Mouse (Mus musculus) left cerebral cortex, adult 2 months (tissue): ENCODE data around the gene Cd80. TPM values are rescaled to one million over a fixed set of nuclear protein-coding genes. Genes with fewer than 3 reads are reported as not detected.
"Not testable (repeated sequence)": the region's sequence is repeated elsewhere in the genome, so short reads cannot be mapped to it uniquely, and the experiment has no call there.

Source experiments
- DNase-seq, 2 experiments: peaks; one replicate each; pipeline ENCODE4 v3.0.0; 2021 to 2022; ENCODE audit warnings: low spot score in 2 of 2, mixed read lengths in 1 of 2; ENCODE audit errors: extremely low spot score in 1 of 2
- H3K27ac ChIP-seq: fragments of 200-600 bp; 2 replicates; pipeline ENCODE4 v1.8.1; 2022
- H3K4me3 ChIP-seq: fragments of 200-600 bp; 2 replicates; pipeline ENCODE4 v1.8.1; 2022
- CTCF ChIP-seq: fragments of 200-600 bp; IDR thresholded peaks from 2 replicates; pipeline ENCODE4 v1.8.1; 2022; ENCODE audit warnings: antibody characterized with exemption, mild to moderate bottlenecking, moderate library complexity
- intact Hi-C: fragments of 180-260 bp; cut with DNase I; formaldehyde crosslinking; loops from one replicate; pipeline ENCODE4 v1.15.1; 2025
- total RNA-seq, 2 experiments: library from RNA; stranded (reverse); gene quantifications; 2 replicates each; pipeline ENCODE4 v1.2.3; 2021

Cd80 gene
- total RNA-seq, 2 experiments from 2014 or later = 0.27 to 0.54 TPM

DNA sequence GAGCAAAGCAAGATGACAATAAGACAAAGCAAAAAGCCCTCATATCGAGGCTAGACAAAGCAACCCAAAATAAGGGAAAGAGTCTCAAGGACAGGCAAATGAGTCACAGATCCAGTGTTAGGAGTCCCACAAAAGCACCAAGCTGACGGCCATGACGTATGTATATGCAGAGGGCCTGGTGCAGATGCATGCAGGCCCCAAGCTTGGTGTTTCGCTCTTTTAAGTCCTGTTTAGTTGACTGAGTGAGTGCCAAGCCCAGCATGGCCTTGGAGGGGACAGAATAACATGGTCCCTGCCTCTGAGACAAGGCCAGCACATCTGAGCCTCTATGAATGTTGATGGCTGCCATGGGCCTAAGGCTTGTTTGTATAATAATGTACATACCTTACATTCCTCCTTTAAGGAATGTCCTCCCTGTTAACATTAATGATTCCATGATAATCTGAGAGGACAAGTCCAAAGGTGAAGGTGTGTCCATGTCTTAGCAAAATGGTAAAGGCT is 21.0 kb upstream of the Cd80 start:
- Histone ChIP-seq H3K27ac (no peak overlapping the region), H3K4me3 (no peak overlapping the region)
- TF ChIP-seq CTCF = no peak
- intact Hi-C loops = no loop called here
- DNase-seq = no peak

- no peak for DNase-seq
- intact Hi-C loops = no loop called here
Observed at GRCm38 (mm10) chr16:38439190-38439589, 16.2 kb upstream of the Cd80 start.

GRCm38 (mm10) chr16:38440403-38440802 is 15.0 kb upstream of the Cd80 start:
- Histone ChIP-seq H3K27ac (no peak overlapping the region), H3K4me3 (no peak overlapping the region)
- TF ChIP-seq CTCF = no peak
- no peak for DNase-seq
- intact Hi-C loops = no loop called here

More at GRCm38 (mm10) chr16:38439190-38439589, 16.2 kb upstream of the Cd80 start:
- Histone ChIP-seq H3K4me3 (no peak overlapping the region), H3K27ac (no peak overlapping the region)
- TF ChIP-seq CTCF = no peak

GRCm38 (mm10) chr16:38441611-38442010 is 13.8 kb upstream of the Cd80 start:
- Histone ChIP-seq H3K4me3 (no peak overlapping the region), H3K27ac (no peak overlapping the region)
- TF ChIP-seq CTCF = no peak
- no peak for DNase-seq
- intact Hi-C loops = no loop called here

- intact Hi-C loops = no loop called here
- TF ChIP-seq CTCF = no peak
- Histone ChIP-seq H3K4me3 (no peak overlapping the region), H3K27ac (no peak overlapping the region)
- no peak for DNase-seq
Observed at GRCm38 (mm10) chr16:38442216-38442615, 13.1 kb upstream of the Cd80 start.

- H3K4me3 ChIP-seq = no peak overlapping the region
- no peak for TF ChIP-seq CTCF
- H3K27ac ChIP-seq = no peak overlapping the region
- no peak for DNase-seq
- intact Hi-C loops = no loop called here
Observed at GRCm38 (mm10) chr16:38443721-38444464, 11.5 kb upstream of the Cd80 start.

GRCm38 (mm10) chr16:38445046-38445445 is 10.3 kb upstream of the Cd80 start:
- H3K27ac ChIP-seq = no peak overlapping the region
- DNase-seq = no peak
- H3K4me3 ChIP-seq = no peak overlapping the region
- no peak for TF ChIP-seq CTCF
- intact Hi-C loops = no loop called here

DNA sequence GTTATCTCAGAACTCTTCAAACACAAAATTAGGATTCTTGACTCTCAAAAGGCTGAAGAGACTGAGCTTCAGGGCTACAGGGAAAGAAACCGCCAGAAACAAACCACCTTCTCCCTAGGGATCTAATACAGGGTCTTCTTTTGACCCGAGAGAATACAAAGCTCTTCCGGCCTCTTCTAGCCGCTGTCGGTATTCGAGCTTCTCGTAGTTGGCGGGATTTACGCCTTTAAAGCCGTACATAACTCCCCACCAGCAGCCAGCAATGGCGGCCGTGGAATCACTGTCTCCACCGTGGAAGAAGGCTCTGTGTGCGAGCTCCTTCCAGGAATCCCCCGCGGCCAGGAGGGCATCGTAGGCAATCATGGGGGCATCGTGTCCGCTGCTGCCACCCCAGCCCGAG is 9.8 kb upstream of the Cd80 start:
- Histone ChIP-seq H3K27ac (no peak overlapping the region), H3K4me3 (no peak overlapping the region)
- DNase-seq = no peak
- no peak for TF ChIP-seq CTCF
- intact Hi-C loops = no loop called here

DNA sequence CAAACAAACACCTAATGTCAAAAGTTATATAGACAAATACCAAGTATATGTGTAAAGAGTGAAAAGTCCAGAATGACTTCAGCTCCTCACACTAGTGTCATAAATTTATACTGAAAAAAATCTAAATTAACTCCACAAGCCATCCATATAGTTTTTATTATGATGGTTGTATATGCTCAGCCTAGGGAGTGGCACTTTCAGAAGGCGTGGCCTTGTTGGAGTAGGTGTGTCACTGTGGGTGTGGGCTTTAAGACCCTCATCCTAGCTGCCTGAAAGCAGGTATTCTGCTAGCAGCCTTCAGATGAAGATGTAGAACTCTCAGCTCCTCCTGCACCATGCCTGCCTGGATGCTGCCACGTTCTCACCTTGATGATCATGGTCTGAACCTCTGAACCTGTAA is 9.2 kb upstream of the Cd80 start:
- H3K4me3 ChIP-seq, H3K27ac ChIP-seq, intact Hi-C loops, DNase-seq: not testable (repeated sequence)

- TF ChIP-seq CTCF = no peak
- no peak for DNase-seq
- H3K4me3 ChIP-seq = no peak overlapping the region
- intact Hi-C loops = no loop called here
- no peak overlapping the region for H3K27ac ChIP-seq
Observed at GRCm38 (mm10) chr16:38447366-38447765, 8.0 kb upstream of the Cd80 start.

GRCm38 (mm10) chr16:38448458-38448857 is 6.9 kb upstream of the Cd80 start:
- H3K4me3 ChIP-seq = no peak overlapping the region
- no peak overlapping the region for H3K27ac ChIP-seq
- intact Hi-C loops = no loop called here
- DNase-seq = no peak
- no peak for TF ChIP-seq CTCF

DNA sequence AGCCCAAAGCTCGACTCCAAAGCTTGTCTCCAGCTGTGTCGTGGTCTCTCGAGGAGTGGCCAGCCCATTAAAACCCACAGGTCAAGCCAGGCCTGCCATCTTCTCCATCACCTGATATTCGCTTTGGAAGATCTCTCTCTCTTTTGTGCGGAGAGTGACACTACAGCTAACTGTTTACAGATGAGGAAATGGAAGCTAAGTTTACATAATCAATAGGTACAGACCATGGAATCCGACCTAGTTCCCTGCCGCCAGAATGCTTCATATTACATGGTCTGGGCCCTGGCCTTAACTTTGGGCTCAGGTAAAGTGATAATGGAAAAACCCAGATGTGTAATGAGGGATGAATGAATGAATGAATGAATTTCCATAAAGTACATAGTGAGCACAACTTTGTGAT is 4.7 kb upstream of the Cd80 start:
- intact Hi-C loops = no loop called here

More for the DNA sequence above, 4.7 kb upstream of the Cd80 start:
- no peak overlapping the region for H3K4me3 ChIP-seq
- DNase-seq = no peak
- no peak overlapping the region for H3K27ac ChIP-seq
- TF ChIP-seq CTCF = no peak
